Mouse (Mus musculus) B cell, adult 2 months (primary cell): Measurements from ENCODE around the gene Ccr3.
"Not testable (repeated sequence)": the region's sequence is repeated elsewhere in the genome, so short reads cannot be mapped to it uniquely, and the experiment has no call there.

Experiments used
- DNase-seq, 2 experiments: peaks; one replicate each; pipeline ENCODE4 v3.0.0; 2022

The Ccr3 gene

DNA sequence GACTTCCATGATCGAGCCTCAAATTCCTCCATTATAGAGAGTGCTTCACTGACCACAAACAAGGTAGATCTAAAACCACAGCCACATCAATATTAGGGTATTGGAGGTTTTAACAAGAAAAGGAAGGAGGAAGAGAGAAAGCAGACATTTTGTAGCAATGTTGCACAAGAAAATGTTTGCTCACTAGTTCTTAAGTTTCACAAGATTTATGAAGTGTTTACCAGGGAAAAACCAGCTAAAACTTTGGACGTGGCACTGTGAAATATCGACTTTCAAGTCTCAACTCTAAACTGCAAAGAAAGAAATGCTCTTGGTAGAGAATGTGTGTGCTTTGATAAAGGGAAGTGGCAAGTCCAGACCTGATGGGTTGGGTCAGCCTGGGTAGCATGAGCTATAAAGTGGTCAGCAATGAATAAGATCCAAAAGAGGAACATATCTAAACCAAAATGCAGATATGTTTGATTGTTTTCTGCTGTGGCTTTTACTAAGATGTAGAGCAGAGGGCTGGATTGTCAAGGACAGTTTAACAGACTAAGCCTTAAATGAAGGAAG is 34.5 kb downstream of the Ccr3 start:
- no peak for DNase-seq

DNA sequence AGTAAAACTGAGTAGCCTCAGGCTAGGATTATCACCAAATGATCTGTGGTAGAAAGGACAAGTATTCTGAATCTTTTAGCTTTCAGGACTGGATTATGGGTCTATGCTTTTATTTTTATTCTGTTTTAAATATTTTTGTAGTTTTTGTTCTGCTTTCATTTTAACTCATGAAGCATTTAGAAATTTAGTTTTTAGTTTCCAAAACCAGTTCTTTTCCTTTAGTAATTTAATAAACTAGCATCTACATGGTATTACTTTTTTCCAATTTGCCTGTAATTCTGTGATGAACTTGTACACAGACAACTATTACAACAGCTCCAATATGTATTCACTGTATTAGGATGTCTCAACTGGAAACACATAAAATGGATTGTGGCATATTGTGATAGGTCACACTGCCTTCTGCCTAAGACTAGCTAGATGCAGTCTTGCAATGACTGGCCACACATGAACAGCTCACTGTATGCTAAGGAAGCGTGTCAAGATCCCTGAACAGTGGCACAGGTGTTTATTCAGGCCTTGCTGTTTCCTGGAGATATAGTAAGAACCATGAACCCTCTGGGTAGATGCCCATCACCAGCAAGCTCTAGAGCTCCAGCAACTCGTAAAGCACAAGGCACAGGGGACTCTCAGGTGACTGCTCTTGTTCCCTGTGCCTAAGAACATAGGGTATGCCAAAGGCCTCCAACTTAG is 38.0 kb downstream of the Ccr3 start:
- DNase-seq = no peak

DNA sequence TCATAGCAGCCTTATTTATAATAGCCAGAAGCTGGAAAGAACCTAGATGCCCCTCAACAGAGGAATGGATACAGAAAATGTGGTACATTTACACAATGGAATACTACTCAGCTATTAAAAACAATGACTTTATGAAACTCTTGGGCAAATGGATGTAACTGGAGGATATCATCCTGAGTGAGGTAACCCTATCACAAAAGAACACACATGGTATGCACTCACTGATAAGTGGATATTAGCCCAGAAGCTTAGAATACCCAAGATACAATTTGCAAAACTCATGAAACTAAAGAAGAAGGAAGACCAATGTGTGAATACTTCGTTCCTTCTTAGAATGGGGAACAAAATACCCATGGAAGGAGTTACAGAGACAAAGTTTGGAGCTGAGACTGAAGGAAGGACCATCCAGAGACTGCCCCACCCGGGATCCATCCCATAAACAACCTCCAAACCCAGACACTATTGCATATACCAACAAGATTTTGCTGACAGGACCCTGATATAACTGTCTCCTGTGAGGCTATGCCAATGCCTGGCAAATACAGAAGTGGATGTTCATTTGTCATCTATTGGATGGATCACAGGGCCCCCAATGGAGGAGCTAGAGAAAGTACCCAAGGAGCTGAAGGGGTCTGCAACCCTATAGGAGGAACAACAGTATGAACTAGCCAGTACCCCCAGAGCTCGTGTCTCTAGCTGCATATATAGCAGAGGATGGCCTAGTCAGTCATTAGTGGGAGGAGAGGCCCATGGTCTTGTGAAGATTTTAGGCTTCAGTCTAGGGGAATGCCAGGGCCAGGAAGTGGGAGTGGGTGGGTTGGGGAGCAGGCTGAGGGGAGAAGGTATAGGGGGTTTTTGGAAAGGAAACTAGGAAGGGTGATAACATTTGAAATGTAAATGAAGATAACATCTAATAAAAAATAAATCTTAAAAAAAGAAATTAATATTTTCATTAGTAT is 40.0 kb downstream of the Ccr3 start:
- DNase-seq = not testable (repeated sequence)

DNA sequence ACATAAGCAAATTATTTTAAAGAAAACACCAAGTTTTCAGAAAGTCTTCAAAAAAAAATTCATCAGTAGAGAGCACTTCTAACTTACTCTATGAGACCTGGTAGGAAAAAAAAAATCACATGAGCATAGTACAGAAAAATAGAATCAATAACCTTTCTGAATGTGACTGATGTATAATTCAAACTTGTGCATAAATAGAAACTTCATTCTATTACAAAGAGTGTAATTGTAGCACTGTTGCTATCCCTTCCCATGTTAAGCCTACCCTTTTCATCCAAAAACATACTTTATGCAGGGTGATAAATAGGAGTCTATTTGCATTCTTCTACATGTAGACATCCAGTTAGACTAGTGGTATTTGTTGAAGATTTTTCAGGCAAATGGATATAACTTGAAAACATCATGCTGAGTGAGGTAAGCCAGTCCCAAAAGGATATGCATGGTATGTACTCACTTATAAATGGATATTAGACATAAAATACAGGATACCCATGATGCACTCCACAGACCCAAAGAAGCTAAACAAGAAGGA is 44.9 kb downstream of the Ccr3 start:
- DNase-seq = no peak

DNA sequence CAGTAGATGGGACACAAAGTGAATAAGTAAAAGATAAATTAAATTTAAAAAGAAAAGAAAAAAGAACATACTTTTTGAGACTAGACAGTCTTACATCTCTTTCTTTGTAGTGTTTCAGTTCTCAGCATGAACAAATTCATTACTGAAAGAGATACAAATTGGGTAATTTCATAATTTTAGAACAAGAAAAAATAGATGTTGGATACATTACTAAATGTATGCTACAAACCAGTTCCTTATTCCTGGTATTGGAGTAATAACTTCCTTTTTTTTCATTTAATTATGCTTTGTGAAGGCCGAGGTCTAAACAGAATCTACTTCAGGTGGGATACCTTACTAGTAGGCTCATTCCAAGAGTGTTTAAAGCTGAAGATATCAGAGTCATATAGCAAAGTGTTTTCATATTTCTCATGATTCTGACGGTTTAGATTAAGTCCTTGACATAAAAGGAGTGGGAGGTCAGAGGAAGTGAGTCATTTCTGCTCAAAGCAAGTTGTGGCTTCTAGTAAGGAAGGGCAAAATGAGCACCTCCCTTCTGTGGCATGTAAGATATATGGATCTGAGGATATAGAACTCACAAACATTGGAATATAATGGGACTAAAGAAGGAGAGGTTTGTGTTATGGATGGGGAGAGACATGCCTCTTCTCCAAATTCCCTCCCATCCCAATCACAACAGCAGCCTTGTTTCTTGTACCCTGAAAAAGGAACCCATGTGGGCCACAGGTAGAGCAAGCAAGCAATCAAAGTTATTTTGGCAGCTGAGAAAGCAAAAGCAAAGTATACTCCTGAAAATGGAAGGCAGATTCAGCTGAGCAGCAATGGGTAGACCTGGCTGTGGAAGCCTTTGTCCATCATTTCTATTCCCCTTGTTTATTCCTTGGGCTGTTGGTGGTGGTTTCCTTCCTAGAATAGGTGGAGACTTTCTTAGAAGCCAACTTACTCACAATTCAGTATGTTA is 46.6 kb downstream of the Ccr3 start:
- peak; percentile 18 to 24 for DNase-seq

DNA sequence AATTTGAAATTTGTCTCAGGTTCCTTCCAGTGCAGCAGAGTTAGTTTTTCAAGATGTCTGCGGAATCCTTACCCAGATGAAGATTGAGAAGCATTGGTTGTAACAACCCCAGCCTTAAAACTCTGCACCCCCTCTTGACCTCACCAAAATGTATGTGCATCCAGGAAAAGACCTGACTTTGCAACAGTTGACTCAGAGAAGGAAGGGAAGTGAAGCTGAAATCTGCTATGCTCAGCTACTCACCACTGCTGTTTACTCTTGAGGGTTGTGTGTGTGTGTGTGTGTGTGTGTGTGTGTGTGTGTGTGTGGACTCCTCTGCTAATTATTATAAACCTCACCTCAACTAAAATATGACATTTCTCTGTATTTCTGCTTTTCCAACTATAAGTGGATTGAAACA is 49.7 kb downstream of the Ccr3 start:
- peak in 1 of 2 experiments; percentile 23 for DNase-seq

DNA sequence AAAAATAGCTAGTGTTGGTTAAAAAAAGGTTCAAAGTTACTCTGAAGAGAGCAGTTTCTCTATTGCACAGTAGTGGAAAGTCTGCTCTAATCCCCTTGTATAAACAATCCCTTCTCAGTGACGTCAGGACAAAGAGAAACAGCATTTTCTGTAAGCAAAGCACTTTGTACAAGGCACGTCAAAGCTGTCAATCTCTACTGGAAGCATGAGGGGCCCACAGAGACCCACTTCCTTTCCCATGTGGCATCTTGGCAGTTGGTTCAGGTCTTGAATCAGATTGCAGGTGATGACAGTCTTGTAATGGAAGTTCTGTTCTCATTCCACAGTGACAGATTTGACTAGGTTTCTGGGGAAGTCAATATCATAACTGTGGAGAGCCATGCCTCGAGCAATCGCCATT is 58.0 kb downstream of the Ccr3 start:
- DNase-seq = no peak

DNA sequence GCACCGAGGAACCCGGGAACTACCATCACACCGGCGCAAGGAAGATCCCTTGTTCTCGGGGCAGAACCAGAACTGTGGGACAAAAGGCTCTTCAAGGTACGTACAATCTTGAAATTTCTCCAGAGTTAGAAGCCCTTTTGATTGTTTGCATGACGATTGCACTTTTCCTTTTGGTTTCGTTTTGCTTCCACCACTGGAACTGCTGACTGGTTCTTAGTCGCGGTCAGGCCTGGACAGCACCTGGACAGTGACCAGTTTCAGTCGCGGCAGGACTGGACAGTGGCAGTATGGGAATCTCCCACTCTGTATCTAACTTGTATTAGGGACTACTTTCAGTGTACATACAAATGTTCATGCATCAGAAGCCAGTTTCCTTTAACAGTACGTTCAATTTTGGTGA is 58.7 kb downstream of the Ccr3 start:
- DNase-seq = not testable (repeated sequence)
